Mouse (Mus musculus) small intestine, adult 2 months (tissue): Measurements from ENCODE around the gene Bcor. TPM values are rescaled to one million over a fixed set of nuclear protein-coding genes. Genes with fewer than 3 reads are reported as not detected.

Experiments used
- H3K27ac ChIP-seq: fragments of 200-500 bp; 2 replicates; pipeline ENCODE4 v1.5.1; 2012; ENCODE audit warnings: low read depth, low read length, control low read depth, inconsistent platforms; ENCODE audit not compliant: insufficient read depth
- H3K27me3 ChIP-seq: fragments of 200-500 bp; 2 replicates; pipeline ENCODE4 v1.6.1; 2012; ENCODE audit warnings: mild to moderate bottlenecking, moderate library complexity, low read length, inconsistent platforms; ENCODE audit not compliant: control insufficient read depth, insufficient read depth
- H3K36me3 ChIP-seq: fragments of 200-500 bp; 2 replicates; pipeline ENCODE4 v1.6.1; 2012; ENCODE audit warnings: mild to moderate bottlenecking, low read length, control low read depth, inconsistent platforms; ENCODE audit not compliant: control insufficient read depth, insufficient read depth
- H3K4me1 ChIP-seq: fragments of 200-500 bp; 2 replicates; pipeline ENCODE4 v1.6.1; 2012; ENCODE audit warnings: low read length, inconsistent platforms, mixed read lengths; ENCODE audit not compliant: control insufficient read depth, insufficient read depth, insufficient read length
- H3K4me3 ChIP-seq: fragments of 200-500 bp; 2 replicates; pipeline ENCODE4 v1.5.1; 2012; ENCODE audit warnings: low read depth, mild to moderate bottlenecking, control low read depth, inconsistent platforms, low read length, moderate library complexity
- CTCF ChIP-seq: fragments of 200-500 bp; IDR thresholded peaks from 2 replicates; pipeline ENCODE4 v1.5.1; 2012; ENCODE audit warnings: low read depth, mild to moderate bottlenecking, control low read depth, inconsistent platforms, low read length, moderate library complexity, mixed read lengths; ENCODE audit not compliant: insufficient replicate concordance, insufficient read length; ENCODE audit errors: extremely low read depth
- POLR2A ChIP-seq: fragments of 200-500 bp; IDR thresholded peaks from 2 replicates; pipeline ENCODE4 v1.6.1; 2012; ENCODE audit warnings: low read depth, mild to moderate bottlenecking, control low read depth, inconsistent platforms, low read length, moderate library complexity
- WGBS: fragments of 180-500 bp; shearing (Covaris S2); methylation state at CpG from one replicate; pipeline ENCODE4 v1.1.7; 2018; 5-methylcytosine and 5-hydroxymethylcytosine counted together
- polyA plus RNA-seq: library from polyadenylated mRNA; depleted of rRNA; stranded (reverse); fragments of >200 nt; gene quantifications from 2 replicates; pipeline ENCODE4 v1.2.3, GENCODE M21; 2012

The Bcor gene
- polyA plus RNA-seq, 1 experiment: 5.5 TPM

DNA sequence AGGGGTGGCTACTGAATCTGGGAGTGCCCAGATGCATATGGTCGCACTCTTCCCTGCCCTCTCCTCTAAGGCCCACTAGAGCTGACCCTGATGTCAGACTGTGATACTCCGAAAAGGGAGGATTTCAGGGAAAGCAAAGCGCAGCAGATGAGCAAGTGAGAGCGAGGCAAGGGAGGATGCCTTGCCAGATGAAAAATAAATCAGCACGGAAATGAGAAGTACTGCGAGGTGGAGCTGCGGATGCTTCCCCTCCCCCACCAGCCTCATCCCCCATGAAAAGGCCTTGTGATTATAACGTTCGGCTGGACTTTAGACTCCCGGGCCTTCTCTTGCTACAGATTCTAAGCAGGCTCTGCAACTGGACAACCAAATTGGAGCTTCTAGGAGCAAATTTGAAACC, 76.5 kb downstream of the Bcor start:
- H3K36me3 ChIP-seq: no peaks in the 10 kb centered on the region
- H3K4me1 ChIP-seq: peaks cover 2% of the 10 kb centered on the region; the same call in 1 of the 2 replicates
- no peaks in the 10 kb centered on the region; the same call in 1 of the 2 replicates for H3K27me3 ChIP-seq
- 74% methylated on average over 10 of the region's 10 CpGs for WGBS
- TF ChIP-seq POLR2A (no peak), CTCF (no peak)
- H3K4me3 ChIP-seq: no peak overlapping the region
- no peak overlapping the region for H3K27ac ChIP-seq

GRCm38 (mm10) chrX:12082736-12083135, 77.4 kb downstream of the Bcor start:
- TF ChIP-seq POLR2A (no peak), CTCF (no peak)
- H3K4me3 ChIP-seq: no peak overlapping the region
- H3K27me3 ChIP-seq: no peaks in the 10 kb centered on the region; the same call in 1 of the 2 replicates
- no peak overlapping the region for H3K27ac ChIP-seq
- no peaks in the 10 kb centered on the region for H3K36me3 ChIP-seq
- WGBS: 75% methylated on average over 16 of the region's 16 CpGs
- 0 out of 2 replicates have a peak, but pooled peaks cover 2% of the 10 kb centered on the region for H3K4me1 ChIP-seq

- WGBS: 70% methylated on average over 5 of the region's 5 CpGs
- Histone ChIP-seq H3K27me3 (no peaks in the 10 kb centered on the region; the same call in 1 of the 2 replicates), H3K4me1 (0 out of 2 replicates have a peak, but pooled peaks cover 2% of the 10 kb centered on the region), H3K4me3 (no peak overlapping the region), H3K27ac (no peak overlapping the region), H3K36me3 (no peaks in the 10 kb centered on the region)
- TF ChIP-seq CTCF (no peak), POLR2A (no peak)
Measured at GRCm38 (mm10) chrX:12082184-12082583, 78.0 kb downstream of the Bcor start.

DNA sequence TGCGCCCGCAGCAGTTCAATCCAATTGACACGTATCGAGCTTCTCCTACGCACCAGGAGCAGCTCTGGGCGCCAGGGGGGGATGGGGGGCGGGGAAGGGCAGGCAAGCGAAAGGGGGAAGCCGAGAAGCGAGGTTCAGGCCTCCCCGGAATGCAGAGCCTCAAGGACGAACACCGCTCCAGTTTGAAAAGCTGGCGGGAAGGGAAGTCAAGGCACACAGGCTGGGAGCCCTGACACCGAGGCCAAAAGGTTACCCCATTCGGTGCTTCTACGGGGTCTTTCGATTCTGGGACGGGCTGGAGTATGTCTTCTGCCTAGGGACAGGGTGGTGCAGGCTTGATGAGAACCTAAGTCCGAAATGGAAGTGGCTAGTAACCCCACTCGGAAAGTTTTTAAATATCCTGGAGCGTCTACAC, 78.4 kb downstream of the Bcor start:
- Histone ChIP-seq H3K27me3 (no peaks in the 10 kb centered on the region; the same call in 1 of the 2 replicates), H3K27ac (no peak overlapping the region), H3K4me1 (peaks cover 2% of the 10 kb centered on the region; the same call in 1 of the 2 replicates), H3K4me3 (no peak overlapping the region), H3K36me3 (no peaks in the 10 kb centered on the region)
- TF ChIP-seq CTCF: no peak
- TF ChIP-seq POLR2A: no peak
- WGBS: 64% methylated on average over 22 of the region's 22 CpGs

GRCm38 (mm10) chrX:12080904-12081740, 79.0 kb downstream of the Bcor start:
- Histone ChIP-seq H3K4me3 (peak overlapping the region; percentile 84), H3K4me1 (peaks cover 2% of the 10 kb centered on the region; the same call in 1 of the 2 replicates), H3K27ac (peak overlapping the region; percentile 46; the same call in 1 of the 2 replicates), H3K36me3 (no peaks in the 10 kb centered on the region), H3K27me3 (no peaks in the 10 kb centered on the region)
- WGBS: 11% methylated on average over 46 of the region's 61 CpGs
- no peak for TF ChIP-seq POLR2A
- TF ChIP-seq CTCF: no peak

DNA sequence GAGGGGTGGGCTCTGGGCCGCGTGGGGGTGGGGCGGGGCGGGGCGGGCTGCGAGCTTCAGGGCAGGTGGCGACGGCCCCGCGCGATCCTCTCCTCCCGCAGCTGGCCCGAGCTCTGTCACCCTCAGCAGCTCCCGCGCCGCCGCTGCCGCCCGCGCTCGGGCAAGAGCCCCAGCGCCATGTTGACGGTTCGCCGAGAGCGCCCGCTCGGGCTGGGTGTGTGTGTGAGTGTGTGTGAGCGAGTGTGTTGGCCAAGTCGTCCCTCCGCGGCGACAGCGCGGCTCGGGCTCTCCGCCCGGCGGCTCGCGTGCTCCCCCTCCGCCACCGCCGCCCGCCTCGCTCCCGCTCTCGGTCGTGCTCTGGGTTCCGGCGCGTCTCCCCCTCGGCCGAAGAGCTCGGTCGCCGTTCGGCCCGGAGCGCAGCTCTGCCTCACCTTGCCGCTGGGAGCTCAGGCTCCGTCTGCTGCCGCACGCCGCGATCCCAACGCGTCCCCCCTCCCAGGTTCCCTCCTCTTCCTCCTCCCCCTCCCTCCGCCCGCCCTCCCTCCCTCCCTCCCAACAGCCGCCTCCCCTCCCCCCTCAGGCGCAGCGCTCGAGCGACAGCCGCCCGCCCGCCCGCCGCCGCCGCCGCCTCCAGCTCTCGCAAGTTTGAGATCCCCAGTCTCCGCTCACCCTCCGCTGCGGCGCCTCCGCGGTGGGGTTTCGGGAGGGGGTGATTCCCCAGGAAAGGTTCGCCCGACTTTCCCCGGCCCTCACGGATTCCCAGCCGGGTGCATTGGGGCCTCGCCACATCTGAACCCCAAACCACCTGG, 79.9 kb downstream of the Bcor start:
- TF ChIP-seq POLR2A (peak; percentile 75), CTCF (no peak)
- Histone ChIP-seq H3K4me1 (peaks cover 2% of the 10 kb centered on the region; the same call in 1 of the 2 replicates), H3K27me3 (no peaks in the 10 kb centered on the region), H3K36me3 (no peaks in the 10 kb centered on the region), H3K4me3 (peak overlapping the region; percentile 100), H3K27ac (peak overlapping the region; percentile 89)
- WGBS: 11% methylated on average over 67 of the region's 97 CpGs
